Mouse (Mus musculus): ENCODE measurements at regions not wholly inside any gene's neighbourhood (a gene's known extent, or its start where the extent isn't known, plus 50 kb on each side); places are given as distances from the start of the nearest gene placed in this dataset.

GRCm38 (mm10) chr11:19493089-19493756, 431.0 kb upstream of the Spred2 start:
- H3K27me3 ChIP-seq (replicated peaks; ENCODE audit: control insufficient read depth, insufficient read depth, low read length): no peaks in the 10 kb centered on the region
- no peaks in the 10 kb centered on the region for H3K9me3 ChIP-seq (ENCODE audit: control insufficient read depth, low read length)
- no peak for ATAC-seq
- no peaks in the 10 kb centered on the region for H3K36me3 ChIP-seq (ENCODE audit: control insufficient read depth, insufficient read depth)
- no peak overlapping the region for H3K9ac ChIP-seq (replicated peaks; ENCODE audit: low read depth, low read length)
- H3K4me3 ChIP-seq (replicated peaks; ENCODE audit: low read length): no peak overlapping the region
- H3K4me1 ChIP-seq (replicated peaks; ENCODE audit: control insufficient read depth, insufficient read depth, low read length): no peaks in the 10 kb centered on the region
- no peak overlapping the region for H3K4me2 ChIP-seq (ENCODE audit: low read length)
- no peak overlapping the region for H3K27ac ChIP-seq (ENCODE audit: low read length)
- 92% methylated on average over 2 of the region's 2 CpGs for WGBS

DNA sequence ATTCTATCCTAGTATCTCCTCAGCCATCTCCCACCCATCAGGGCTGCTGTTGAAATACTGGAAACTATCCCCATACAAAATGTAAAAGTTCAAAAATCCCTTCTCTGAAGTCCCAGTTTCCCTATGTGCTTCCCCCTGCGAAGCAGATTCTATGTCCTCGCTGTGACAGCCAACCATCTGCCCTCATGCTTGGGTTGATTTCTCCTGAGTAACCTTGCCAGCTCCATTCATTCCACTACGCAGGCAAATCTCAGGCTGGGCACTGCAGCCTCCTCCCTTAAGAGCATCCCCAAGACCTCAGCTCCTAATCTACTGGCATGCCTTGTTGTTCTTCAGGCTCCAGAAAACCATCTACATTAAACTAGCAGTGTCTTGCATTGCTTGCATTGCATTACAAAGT, 402.5 kb upstream of the Spred2 start:
- Histone ChIP-seq H3K4me1 (replicated peaks; ENCODE audit: control insufficient read depth, insufficient read depth, low read length) (peaks cover 6% of the 10 kb centered on the region; the same call in 1 of the 2 replicates), H3K4me2 (ENCODE audit: low read length) (no peak overlapping the region)

DNA sequence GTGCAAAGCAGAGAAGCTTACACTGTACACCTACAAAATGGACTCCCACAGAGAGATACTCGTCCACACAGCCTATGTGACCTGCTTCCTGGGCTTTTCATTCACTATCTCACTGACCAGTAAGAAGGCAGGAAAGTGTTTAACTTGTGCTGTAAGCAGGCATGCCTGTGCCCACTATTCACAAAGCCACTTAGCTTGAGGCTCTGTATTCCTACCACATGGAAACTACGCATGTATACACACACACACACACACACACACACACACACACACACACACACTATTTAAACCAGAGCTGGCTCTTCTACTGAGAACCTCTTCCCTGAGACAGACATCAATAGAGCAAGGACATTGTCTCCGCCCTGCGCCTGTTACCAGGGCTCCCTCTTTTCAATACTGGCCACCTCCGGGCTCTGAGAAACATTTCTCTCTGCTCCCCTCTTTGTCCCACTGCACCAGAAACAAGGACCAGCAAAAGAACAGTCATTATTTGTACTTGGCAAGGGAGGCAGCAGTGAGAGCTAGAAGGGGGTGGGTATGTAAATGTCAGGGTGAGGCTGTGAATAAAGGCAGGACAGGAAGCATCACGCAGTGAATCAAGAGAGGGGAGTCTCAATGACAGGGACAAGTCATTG, 400.2 kb upstream of the Spred2 start:
- Histone ChIP-seq H3K4me3 (replicated peaks; ENCODE audit: low read length) (no peak overlapping the region), H3K4me1 (replicated peaks; ENCODE audit: control insufficient read depth, insufficient read depth, low read length) (peaks cover 8% of the 10 kb centered on the region), H3K4me2 (ENCODE audit: low read length) (no peak overlapping the region), H3K36me3 (ENCODE audit: control insufficient read depth, insufficient read depth) (no peaks in the 10 kb centered on the region), H3K27me3 (replicated peaks; ENCODE audit: control insufficient read depth, insufficient read depth, low read length) (peaks cover 5% of the 10 kb centered on the region; the same call in 1 of the 2 replicates), H3K27ac (ENCODE audit: low read length) (no peak overlapping the region), H3K9ac (replicated peaks; ENCODE audit: low read depth, low read length) (no peak overlapping the region), H3K9me3 (ENCODE audit: control insufficient read depth, low read length) (no peaks in the 10 kb centered on the region)
- peak; percentile 87 for ATAC-seq
- 14% methylated on average over 6 of the region's 6 CpGs for WGBS

More for the DNA sequence above, 402.5 kb upstream of the Spred2 start:
- H3K36me3 ChIP-seq (ENCODE audit: control insufficient read depth, insufficient read depth): no peaks in the 10 kb centered on the region
- no peaks in the 10 kb centered on the region for H3K9me3 ChIP-seq (ENCODE audit: control insufficient read depth, low read length)
- no peak overlapping the region for H3K4me3 ChIP-seq (replicated peaks; ENCODE audit: low read length)
- no peak overlapping the region for H3K27ac ChIP-seq (ENCODE audit: low read length)
- no peak for ATAC-seq
- peaks cover 2% of the 10 kb centered on the region; the same call in 1 of the 2 replicates for H3K27me3 ChIP-seq (replicated peaks; ENCODE audit: control insufficient read depth, insufficient read depth, low read length)
- H3K9ac ChIP-seq (replicated peaks; ENCODE audit: low read depth, low read length): no peak overlapping the region
- whole genome bisulfite sequencing: 93% methylated on average over 3 of the region's 3 CpGs

- no peak overlapping the region for H3K9ac ChIP-seq (replicated peaks; ENCODE audit: low read depth, low read length)
- no peak overlapping the region for H3K4me2 ChIP-seq (ENCODE audit: low read length)
- H3K27ac ChIP-seq (ENCODE audit: low read length): no peak overlapping the region
- peaks cover 11% of the 10 kb centered on the region; the same call in 1 of the 2 replicates for H3K4me1 ChIP-seq (replicated peaks; ENCODE audit: control insufficient read depth, insufficient read depth, low read length)
- H3K9me3 ChIP-seq (ENCODE audit: control insufficient read depth, low read length): no peaks in the 10 kb centered on the region
- H3K4me3 ChIP-seq (replicated peaks; ENCODE audit: low read length): no peak overlapping the region
- no peaks in the 10 kb centered on the region for H3K36me3 ChIP-seq (ENCODE audit: control insufficient read depth, insufficient read depth)
- no peak for ATAC-seq
- 19% methylated on average over 5 of the region's 5 CpGs for WGBS
- H3K27me3 ChIP-seq (replicated peaks; ENCODE audit: control insufficient read depth, insufficient read depth, low read length): peaks cover 5% of the 10 kb centered on the region; the same call in 1 of the 2 replicates
Observed at GRCm38 (mm10) chr11:19529126-19529525, 395.0 kb upstream of the Spred2 start.

GRCm38 (mm10) chr11:19530652-19531051, 393.5 kb upstream of the Spred2 start:
- Histone ChIP-seq H3K4me1 (replicated peaks; ENCODE audit: control insufficient read depth, insufficient read depth, low read length) (peaks cover 10% of the 10 kb centered on the region; the same call in 1 of the 2 replicates), H3K4me3 (replicated peaks; ENCODE audit: low read length) (no peak overlapping the region), H3K9ac (replicated peaks; ENCODE audit: low read depth, low read length) (no peak overlapping the region), H3K36me3 (ENCODE audit: control insufficient read depth, insufficient read depth) (no peaks in the 10 kb centered on the region), H3K27ac (ENCODE audit: low read length) (no peak overlapping the region), H3K27me3 (replicated peaks; ENCODE audit: control insufficient read depth, insufficient read depth, low read length) (peaks cover 5% of the 10 kb centered on the region; the same call in 1 of the 2 replicates), H3K9me3 (ENCODE audit: control insufficient read depth, low read length) (no peaks in the 10 kb centered on the region), H3K4me2 (ENCODE audit: low read length) (no peak overlapping the region)
- 39% methylated on average over 3 of the region's 3 CpGs for WGBS
- 0 out of 2 replicates have a peak, but pooled peaks have one; percentile 19 for ATAC-seq

DNA sequence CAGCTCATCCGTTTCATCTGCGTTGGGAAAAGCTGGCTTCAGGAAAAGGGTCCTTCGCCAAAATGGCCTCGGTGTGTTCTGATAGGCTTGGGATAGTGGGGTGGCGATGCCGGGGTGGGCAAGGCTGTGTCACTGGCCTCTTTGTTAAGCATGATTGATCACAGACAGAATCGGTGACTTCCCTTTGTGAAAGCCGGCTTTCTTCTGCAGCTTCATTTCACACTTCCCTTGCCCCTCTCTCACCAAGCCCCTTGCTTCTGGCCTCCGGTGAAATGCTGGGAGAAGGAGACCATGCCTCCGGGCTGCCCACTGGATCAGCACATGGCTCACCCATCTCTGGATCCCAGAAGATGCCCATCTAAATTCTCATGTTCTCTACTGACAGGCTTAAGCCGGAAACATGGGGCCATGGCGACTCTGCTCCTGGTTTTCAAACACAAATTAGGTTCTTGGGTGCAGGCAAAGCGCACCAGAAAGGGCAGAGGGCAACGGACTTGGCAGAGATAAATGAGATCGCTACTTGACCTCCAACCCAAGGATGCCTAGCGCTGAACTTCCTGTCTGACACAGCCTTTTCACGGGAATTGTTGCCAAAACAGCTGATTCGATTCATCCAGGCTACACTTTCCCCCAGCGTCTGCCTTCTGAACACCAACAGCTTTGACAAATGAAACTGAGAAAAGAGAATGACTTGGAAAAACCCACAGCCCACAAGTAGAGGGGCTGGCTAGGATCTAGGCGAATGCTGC, 392.7 kb upstream of the Spred2 start:
- Histone ChIP-seq H3K4me1 (replicated peaks; ENCODE audit: control insufficient read depth, insufficient read depth, low read length) (peaks cover 10% of the 10 kb centered on the region; the same call in 1 of the 2 replicates), H3K36me3 (ENCODE audit: control insufficient read depth, insufficient read depth) (no peaks in the 10 kb centered on the region), H3K27ac (ENCODE audit: low read length) (no peak overlapping the region), H3K4me2 (ENCODE audit: low read length) (peak overlapping the region; percentile 0; the same call in 1 of the 2 replicates), H3K27me3 (replicated peaks; ENCODE audit: control insufficient read depth, insufficient read depth, low read length) (peaks cover 5% of the 10 kb centered on the region; the same call in 1 of the 2 replicates), H3K9me3 (ENCODE audit: control insufficient read depth, low read length) (no peaks in the 10 kb centered on the region), H3K4me3 (replicated peaks; ENCODE audit: low read length) (no peak overlapping the region), H3K9ac (replicated peaks; ENCODE audit: low read depth, low read length) (no peak overlapping the region)
- 28% methylated on average over 20 of the region's 20 CpGs for WGBS
- ATAC-seq: peak; percentile 36

- 89% methylated on average over 7 of the region's 7 CpGs for WGBS
- no peaks in the 10 kb centered on the region for H3K36me3 ChIP-seq (ENCODE audit: control insufficient read depth, insufficient read depth)
- H3K9ac ChIP-seq (replicated peaks; ENCODE audit: low read depth, low read length): no peak overlapping the region
- no peak overlapping the region for H3K4me3 ChIP-seq (replicated peaks; ENCODE audit: low read length)
- 0 out of 2 replicates have a peak, but pooled peaks cover 3% of the 10 kb centered on the region for H3K27me3 ChIP-seq (replicated peaks; ENCODE audit: control insufficient read depth, insufficient read depth, low read length)
- ATAC-seq: no peak
- H3K27ac ChIP-seq (ENCODE audit: low read length): no peak overlapping the region
- H3K9me3 ChIP-seq (ENCODE audit: control insufficient read depth, low read length): no peaks in the 10 kb centered on the region
- H3K4me1 ChIP-seq (replicated peaks; ENCODE audit: control insufficient read depth, insufficient read depth, low read length): peaks cover 10% of the 10 kb centered on the region; the same call in 1 of the 2 replicates
- H3K4me2 ChIP-seq (ENCODE audit: low read length): no peak overlapping the region
Observed at GRCm38 (mm10) chr11:19532867-19533266, 391.3 kb upstream of the Spred2 start.

DNA sequence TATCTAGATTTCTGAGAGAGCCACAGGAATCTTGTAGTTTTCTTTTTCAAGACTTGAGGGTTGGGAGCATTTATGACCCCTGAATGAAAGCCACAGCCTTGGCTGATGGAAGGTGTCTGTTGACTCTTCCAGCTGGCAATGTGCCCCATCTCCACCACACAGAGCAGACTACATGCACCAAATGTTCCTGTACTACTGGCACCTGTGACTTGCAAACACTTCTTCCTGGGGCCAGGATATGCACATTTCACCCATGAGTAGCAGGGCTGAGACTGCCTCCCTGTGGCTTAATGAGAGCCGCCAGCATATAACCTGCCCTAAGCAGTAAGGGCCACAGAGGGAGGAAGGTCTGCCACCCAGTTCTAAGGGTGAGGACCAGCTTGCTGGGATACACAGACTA, 390.5 kb upstream of the Spred2 start:
- Histone ChIP-seq H3K9me3 (ENCODE audit: control insufficient read depth, low read length) (no peaks in the 10 kb centered on the region), H3K9ac (replicated peaks; ENCODE audit: low read depth, low read length) (no peak overlapping the region), H3K27me3 (replicated peaks; ENCODE audit: control insufficient read depth, insufficient read depth, low read length) (0 out of 2 replicates have a peak, but pooled peaks cover 2% of the 10 kb centered on the region), H3K27ac (ENCODE audit: low read length) (no peak overlapping the region), H3K36me3 (ENCODE audit: control insufficient read depth, insufficient read depth) (no peaks in the 10 kb centered on the region), H3K4me1 (replicated peaks; ENCODE audit: control insufficient read depth, insufficient read depth, low read length) (peaks cover 10% of the 10 kb centered on the region; the same call in 1 of the 2 replicates), H3K4me2 (ENCODE audit: low read length) (no peak overlapping the region), H3K4me3 (replicated peaks; ENCODE audit: low read length) (no peak overlapping the region)
- no peak for ATAC-seq
- WGBS: 73% methylated on average over 1 of the region's 1 CpGs

- H3K27ac ChIP-seq (ENCODE audit: low read length): no peak overlapping the region
- H3K9me3 ChIP-seq (ENCODE audit: control insufficient read depth, low read length): no peaks in the 10 kb centered on the region
- H3K4me3 ChIP-seq (replicated peaks; ENCODE audit: low read length): no peak overlapping the region
- no peak for ATAC-seq
- no peak overlapping the region for H3K4me2 ChIP-seq (ENCODE audit: low read length)
- no peak overlapping the region for H3K9ac ChIP-seq (replicated peaks; ENCODE audit: low read depth, low read length)
- H3K36me3 ChIP-seq (ENCODE audit: control insufficient read depth, insufficient read depth): no peaks in the 10 kb centered on the region
- H3K4me1 ChIP-seq (replicated peaks; ENCODE audit: control insufficient read depth, insufficient read depth, low read length): peaks cover 6% of the 10 kb centered on the region; the same call in 1 of the 2 replicates
- WGBS: 87% methylated on average over 1 of the region's 1 CpGs
- no peaks in the 10 kb centered on the region for H3K27me3 ChIP-seq (replicated peaks; ENCODE audit: control insufficient read depth, insufficient read depth, low read length)
Observed at GRCm38 (mm10) chr11:19535215-19535614, 389.0 kb upstream of the Spred2 start.
